Mouse (Mus musculus) kidney, adult 2 months (tissue): Measurements from ENCODE around the gene Eaf2.

Experiments used
- CTCF ChIP-seq: fragments of 200-500 bp; conservative IDR thresholded peaks from 2 replicates; pipeline ENCODE4 v1.5.1; 2011; ENCODE audit warnings: low read depth, mild to moderate bottlenecking, control low read depth, low read length, moderate library complexity, mixed read lengths; ENCODE audit not compliant: insufficient read depth, insufficient read length
- POLR2A ChIP-seq: fragments of 200-500 bp; IDR thresholded peaks from one replicate; pipeline ENCODE4 v1.6.1; 2011; ENCODE audit warnings: low read depth, low read length, control low read depth

GRCm38 (mm10) chr16:36887546-36887945 lies 12.7 kb upstream of the Eaf2 start:
- TF ChIP-seq POLR2A (no peak), CTCF (no peak)
